Mouse (Mus musculus) frontal cortex, postnatal 14 days (tissue): ENCODE data around the gene Robo2.
"Not testable (repeated sequence)": the region's sequence is repeated elsewhere in the genome, so short reads cannot be mapped to it uniquely, and the experiment has no call there.

Experiments used
- DNase-seq, 2 experiments: peaks; one replicate each; pipeline ENCODE4 v3.0.0; 2022; ENCODE audit warnings: low spot score in 2 of 2

The Robo2 gene

GRCm38 (mm10) chr16:74072671-74073070, 339.0 kb downstream of the Robo2 start:
- DNase-seq = no peak

GRCm38 (mm10) chr16:74070628-74071027, 341.0 kb downstream of the Robo2 start:
- DNase-seq = no peak

- DNase-seq = no peak
Observed at GRCm38 (mm10) chr16:74065958-74066357, 345.7 kb downstream of the Robo2 start.

- no peak for DNase-seq
Observed at GRCm38 (mm10) chr16:74061951-74062350, 349.7 kb downstream of the Robo2 start.

- no peak for DNase-seq
Observed at GRCm38 (mm10) chr16:74061479-74061878, 350.1 kb downstream of the Robo2 start.

DNA sequence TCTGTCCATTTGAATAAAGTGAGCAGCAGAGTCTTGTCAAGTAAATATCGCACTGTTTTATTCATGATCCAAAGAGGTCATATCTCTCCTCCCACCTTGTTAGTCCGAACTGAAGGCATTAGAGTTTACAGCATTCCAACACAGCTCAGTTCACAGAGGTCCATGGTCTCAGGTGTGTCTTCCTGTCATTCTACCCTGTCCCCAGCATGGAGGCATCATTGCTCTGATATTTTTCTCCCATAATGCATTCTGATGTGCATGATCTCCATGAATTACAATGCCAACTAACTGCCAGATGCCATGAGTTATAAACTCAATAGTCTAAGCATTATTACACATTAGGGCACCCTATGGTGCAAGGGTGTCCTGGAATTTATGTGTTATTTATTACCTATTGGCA, 354.7 kb downstream of the Robo2 start:
- no peak for DNase-seq

- no peak for DNase-seq
Observed at GRCm38 (mm10) chr16:74056210-74056609, 355.4 kb downstream of the Robo2 start.

DNA sequence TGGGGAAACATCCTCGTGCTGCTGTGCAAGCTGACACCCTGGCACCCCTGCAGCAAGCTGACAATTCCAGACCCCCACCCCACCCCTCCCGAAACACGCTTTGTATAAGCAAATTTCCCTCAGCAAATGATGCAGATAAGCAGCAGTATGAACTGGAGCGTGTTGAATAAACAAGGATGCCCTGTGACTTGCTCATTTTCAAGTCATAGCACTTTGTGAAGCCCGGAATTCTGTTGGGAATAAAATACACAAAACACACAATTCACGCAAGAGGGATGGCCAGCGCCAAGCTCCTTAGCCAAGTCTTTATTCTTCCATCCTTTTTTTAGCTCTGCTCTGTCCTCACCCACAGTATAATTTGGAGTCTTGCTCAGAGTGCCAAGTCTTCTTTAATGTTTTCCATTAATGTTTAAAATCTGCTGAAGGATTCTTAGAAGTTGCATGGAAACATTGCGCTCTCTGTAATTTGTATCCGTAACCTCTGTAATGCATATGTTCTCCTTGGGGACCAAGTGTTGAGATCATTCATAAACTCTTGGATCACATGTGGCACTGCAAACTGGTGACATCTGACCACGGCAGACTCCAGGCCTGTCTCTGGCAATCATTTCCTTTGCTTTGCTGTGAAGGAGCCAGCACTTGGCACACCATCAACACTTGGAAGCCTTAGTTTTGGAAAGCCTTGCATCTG, 356.4 kb downstream of the Robo2 start:
- peak in 1 of 2 experiments; percentile 33 for DNase-seq

DNA sequence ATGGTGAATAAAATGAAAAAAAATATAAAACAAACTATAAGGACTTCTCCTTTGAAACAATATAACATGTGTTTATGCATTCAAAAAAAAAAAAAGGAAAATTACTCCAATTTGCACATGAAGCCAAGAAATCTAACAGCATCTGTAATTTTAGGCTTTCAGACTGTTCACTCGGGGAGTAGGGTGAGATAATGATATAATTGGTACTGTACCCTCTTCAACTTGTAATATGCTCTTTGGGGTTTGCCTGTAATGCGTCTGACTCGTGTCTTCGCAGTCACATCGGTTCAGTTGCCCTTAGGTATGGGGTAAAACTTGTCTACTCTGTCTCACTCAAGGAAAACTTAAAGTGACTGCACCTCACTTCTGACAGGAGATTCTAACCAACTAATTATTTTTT, 362.2 kb downstream of the Robo2 start:
- DNase-seq = no peak

DNA sequence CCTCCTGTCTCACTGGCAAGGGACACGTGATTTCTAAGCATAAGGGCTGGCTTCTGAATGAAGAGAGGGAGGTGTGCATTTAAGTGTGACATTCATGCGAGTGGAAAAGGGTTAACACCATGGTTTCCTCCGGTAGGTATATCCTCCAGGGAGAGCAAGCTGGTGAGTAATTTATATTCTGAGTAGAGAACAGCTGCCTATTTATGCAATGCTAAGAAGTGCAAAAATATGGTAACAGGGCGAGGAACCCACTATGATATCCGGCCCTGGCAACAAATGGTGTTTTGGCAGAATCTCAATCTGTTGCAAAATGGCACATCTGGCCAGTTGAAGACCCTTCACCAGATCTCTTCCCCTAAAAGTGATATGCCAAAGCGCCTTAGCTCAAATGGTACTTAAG, 362.6 kb downstream of the Robo2 start:
- no peak for DNase-seq

GRCm38 (mm10) chr16:74047232-74047631, 364.4 kb downstream of the Robo2 start:
- no peak for DNase-seq

DNA sequence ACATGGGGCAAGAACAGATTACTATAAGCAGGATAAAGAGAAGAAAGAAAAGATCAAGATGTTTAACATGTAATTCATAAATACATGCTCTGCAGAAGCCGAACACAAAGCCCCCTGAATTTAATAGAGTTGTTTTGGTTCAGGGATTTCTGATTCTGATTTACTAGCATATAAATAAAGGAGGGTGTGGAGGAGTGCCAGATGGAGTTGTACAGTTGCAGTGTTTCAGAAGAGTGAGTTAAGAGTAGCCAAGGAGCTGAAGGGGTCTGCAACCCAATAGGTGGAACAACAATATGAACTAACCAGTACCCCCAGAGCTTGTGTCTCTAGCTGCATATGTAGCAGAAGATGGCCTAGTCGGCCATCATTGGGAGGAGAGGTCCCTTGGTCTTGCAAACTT, 370.8 kb downstream of the Robo2 start:
- DNase-seq = not testable (repeated sequence)

DNA sequence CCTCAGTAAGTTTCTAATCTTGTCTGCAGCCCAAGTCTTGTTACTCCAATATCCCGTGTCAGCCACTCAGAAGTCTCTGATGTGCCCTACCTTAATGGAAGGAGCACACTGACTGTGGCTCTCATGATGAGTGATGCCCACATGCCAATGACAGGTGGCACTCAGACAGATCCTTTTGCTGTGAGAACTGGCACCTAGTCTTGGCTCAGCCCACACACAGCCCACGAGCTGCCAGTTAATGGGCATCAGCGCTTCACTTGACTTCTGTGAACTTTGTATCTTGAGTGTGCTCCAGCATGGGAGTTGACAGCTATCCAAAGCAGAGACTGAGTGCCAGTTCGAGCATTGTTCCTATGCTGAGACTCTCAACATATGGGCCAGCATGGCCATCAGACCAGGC, 383.8 kb downstream of the Robo2 start:
- DNase-seq = no peak

DNA sequence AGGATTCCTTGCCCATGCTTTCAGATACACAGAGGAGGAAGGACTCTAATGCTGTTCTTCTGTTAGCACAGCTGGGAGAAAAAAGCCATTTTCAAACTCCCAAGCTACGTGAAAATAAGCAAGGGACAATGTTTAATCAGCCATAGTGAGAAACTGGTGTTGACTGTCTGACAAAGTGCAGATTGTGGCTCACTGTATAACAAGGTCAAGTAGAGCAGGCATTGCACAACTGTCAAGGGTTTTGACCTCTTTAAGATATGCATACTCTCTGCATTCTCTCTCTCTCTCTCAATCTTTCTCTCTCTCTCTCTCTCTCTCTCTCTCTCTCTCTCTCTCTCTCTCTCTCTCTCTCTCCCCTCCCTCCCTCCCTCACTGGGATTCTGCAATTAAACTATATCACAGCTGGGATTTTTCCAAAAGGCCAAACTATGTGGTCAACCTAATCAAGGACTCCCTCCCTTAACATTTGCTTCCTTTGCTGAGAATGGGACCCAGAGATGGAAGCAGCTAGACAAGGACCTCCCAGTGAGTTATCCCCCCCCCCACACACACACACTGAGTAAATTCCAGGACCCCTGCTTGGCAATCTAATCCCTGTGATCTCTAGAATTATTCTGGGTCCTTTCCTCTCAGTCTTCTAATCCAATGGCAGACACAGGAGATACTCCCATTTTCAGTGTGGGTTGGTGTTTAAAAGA, 389.2 kb downstream of the Robo2 start:
- DNase-seq = no peak

DNA sequence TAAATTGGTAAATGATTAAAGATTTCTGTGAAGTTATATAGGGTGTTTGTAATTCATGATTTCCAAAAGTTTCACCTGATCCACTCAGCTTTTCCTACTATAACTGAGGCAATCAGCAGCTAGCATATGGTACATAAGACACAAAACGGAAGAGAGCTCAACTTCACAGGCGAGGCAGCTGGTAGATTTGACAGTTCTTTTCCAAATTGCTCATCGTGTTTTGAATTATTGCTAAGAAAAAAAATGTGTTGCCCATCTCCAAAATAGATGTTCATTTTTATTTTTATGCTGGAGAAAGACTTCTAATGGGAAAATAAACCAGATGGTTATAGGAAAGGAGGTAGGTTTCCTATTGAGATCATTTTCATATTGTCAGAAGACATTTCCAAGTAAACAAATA, 405.9 kb downstream of the Robo2 start:
- no peak for DNase-seq

DNA sequence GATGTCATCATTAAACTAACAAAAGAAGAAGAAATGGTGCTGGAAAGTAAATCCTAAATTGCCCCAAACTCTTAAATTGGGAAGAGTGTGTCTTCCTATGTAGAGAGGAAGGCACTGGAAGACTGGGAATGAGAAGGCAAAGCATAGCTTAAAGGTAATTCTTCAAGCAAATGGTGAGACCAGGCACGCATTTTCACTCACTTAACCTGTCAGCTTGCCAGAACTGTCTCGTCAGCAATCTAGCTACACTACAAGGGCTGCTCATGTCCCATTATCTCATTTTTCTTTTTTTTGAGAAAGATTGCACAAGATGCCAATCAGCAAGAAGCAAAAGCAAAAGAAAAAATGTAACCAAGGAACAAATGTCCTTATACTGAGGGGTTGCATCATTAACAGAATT, 410.3 kb downstream of the Robo2 start:
- DNase-seq = no peak

DNA sequence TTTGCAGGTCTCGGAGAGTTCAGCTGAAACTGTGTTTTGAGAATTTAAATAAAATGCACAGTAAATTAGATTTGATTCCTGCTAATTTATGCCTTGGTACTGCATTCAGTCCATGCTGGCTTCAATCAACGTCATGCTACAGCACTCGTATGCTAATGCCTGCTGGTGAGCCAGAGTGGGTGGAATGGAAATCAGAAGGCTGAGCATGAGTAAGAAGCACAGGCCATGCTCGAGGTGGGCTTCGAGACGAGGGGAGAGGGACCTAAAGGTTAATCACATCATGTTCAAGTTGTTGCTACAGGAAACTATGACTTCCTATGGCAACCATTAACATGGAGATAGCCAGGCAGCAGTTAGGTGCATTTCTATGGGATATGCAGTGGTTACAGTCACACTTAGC, 420.4 kb downstream of the Robo2 start:
- no peak for DNase-seq

GRCm38 (mm10) chr16:73969573-73969972, 442.1 kb downstream of the Robo2 start:
- no peak for DNase-seq

- no peak for DNase-seq
Observed at GRCm38 (mm10) chr16:73964366-73964926, 447.2 kb downstream of the Robo2 start.

DNA sequence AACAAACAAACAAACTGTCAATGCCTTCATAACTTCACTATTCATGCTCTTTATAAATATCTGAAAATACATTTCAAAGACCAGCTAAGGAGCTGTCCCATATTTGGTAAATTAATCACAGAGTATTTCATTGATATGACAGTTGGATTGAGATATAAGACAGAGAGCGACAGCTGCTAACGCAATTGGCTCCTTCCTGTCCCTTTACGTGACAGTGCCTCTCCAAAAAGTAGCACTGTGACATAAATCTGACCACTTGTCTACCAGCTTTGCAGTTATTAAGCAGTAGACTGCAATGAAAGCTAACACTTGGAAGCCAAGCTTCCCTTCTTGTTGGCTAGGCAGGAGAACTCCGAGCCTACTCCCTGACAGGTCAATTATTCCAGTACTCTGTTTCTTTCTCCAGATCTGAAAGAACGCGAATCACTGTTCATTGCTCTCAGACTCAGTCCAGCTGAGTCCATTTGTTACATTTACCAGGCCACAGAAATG, 452.1 kb downstream of the Robo2 start:
- no peak for DNase-seq

DNA sequence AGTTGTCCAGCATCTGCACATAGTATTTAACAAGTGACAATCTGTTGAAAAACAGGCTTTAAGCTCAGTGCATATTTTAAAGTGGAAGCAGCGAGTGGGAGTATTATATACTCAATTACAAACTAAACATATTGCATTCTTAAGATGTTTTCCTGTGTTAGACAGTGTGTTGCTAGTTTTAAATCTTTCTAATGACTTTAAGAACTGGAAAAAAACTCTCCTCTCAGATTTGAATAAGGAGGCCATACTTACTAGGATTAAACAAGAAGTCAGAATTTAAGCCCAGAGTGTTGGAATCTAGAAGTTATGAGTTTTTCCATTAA, 453.1 kb downstream of the Robo2 start:
- no peak for DNase-seq

DNA sequence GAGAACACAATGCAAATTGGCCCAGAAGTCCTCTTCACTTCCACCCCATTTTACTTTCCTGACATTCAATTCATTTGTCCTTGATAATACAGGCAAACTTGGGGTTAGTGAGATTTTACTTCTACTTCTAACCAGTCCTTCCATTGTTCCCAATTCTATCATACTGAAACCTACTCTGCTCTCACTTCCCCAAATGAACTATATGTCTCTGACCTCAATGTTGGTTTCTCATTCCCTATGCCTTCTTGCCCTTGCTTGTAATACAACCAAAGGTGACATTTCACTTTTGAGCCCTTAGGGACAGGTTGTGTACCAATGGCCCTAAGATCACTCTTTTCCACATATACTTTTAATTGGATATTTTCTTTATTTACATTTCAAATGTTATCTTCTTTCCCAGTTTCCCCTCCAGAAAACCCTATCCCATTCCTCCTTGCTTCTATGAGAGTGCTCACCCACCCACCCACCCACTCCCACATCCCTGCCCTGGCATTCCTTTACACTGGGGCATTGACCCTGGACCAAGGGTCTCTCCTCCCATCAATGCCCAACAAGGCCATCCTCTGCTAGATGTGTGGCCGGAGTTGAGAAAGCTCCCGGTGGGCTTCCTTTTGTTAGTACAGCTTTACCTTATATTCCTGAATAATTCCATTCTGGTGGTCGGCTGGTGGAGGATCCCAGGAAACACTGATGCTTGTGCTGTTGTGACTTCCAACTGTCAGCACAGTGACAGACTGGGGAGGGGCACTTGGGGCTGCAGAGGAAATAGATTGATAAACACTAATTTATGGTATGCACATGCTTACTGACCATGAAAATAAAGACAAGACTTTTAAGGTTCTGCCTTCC, 453.7 kb downstream of the Robo2 start:
- no peak for DNase-seq
